Mouse (Mus musculus): ENCODE measurements around the gene Aldh18a1.
"Not testable (repeated sequence)": the region's sequence is repeated elsewhere in the genome, so short reads cannot be mapped to it uniquely, and the experiment has no call there.

Gene Aldh18a1

DNA sequence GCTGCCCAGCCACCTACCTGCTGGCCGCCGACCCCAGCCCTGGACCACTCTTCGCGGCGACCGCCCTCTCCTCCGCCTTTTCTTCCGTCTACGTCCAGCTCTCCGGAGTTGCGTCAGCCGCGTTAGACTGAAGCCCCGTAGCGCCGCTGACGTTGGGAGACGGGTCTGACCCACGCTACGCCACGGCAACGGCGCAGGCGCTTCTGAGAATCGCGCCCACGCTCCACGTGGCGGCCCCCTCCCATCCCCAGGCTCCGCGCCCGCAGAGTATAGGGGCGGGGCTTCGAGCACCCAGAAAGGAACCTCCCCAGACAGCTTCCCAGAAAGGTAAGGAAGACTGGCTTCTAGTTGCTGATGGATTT, at the start of gene Aldh18a1:
TSS of gene Aldh18a1 (minus strand) at position 171 of the 362 bp plus-strand sequence.
- DNase-seq (ENCODE audit: low read depth, low spot score), result peak; percentile 87

DNA sequence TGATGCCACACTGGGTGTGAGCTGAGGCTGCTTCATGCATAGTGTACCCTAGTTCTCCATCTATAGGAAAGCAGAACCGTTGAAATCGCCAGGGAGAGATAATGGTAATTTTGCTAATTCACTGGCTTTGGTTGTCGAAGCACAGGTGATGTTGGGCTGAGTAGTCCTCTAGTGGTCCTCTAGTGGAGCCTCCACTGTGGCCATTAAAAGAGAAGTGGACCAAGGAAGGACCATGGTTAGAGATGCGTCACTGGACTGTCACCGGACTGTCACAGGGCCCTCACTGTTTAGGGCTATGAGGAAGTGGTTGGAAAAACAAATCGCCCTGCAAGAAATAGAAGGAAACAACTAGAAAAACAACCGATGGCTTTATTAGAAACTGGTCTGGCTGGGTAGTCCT, 49.3 kb upstream of the Aldh18a1 start:
- no peak for DNase-seq (ENCODE audit: low read depth, low spot score)

DNA sequence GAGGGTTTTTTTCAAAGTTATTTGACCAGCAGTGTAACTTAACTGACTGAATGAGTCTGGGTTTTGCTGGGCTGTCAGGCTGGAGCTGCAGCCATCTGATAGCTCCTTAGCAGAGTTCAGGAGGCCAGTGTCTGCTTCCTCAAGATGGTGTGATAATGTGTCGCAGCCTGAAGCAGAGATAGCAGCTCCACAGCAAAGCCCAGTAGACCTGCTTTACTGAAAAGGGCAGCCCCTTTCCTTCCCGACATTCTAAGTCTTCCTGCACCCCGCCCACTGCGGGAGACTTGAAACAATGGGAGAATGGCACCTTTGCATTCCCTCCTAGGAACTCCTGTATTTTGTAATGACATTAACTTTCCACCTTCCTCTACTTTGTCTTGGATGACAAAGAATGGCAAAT, 48.8 kb upstream of the Aldh18a1 start:
- no peak for DNase-seq (ENCODE audit: low read depth, low spot score)

DNA sequence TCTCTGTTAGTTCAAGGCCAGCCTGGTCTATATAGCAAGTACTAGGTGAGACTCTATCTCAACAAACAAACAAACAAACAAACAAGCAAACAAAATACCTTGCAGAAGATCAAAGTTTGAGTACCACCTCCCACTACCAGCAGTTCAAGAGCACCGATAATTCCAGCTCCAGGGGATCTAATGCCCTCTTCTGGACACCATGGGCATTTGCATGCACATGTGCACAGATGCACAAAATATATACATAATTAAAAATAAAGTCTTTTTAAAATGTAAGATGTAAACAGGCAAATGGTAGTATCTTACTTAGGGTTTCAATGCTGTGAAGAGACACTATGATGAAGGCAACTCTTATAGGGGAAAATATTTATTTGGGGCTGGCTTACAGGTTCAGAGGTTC, 44.9 kb upstream of the Aldh18a1 start:
- no peak for DNase-seq (ENCODE audit: low read depth, low spot score)

DNA sequence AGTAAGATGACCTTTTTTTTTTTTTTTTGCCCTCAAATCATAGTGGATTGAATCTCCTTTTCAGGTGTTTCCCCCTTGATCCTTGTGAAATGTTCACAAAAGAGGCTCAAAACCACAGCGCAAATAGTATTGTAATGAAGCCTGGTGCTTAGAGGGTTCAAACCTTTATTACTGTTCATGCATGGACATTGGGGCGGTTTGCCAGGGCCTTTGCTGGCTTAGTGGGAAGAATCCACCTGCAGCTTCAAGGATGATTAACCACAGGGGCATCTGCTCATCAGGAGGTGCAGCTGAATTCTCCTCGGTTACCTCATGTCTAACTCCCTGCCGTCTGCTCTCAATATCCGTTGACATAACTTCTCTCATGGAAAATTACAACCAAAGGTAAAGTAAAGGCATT, 44.4 kb upstream of the Aldh18a1 start:
- DNase-seq (ENCODE audit: low read depth, low spot score), result no peak

DNA sequence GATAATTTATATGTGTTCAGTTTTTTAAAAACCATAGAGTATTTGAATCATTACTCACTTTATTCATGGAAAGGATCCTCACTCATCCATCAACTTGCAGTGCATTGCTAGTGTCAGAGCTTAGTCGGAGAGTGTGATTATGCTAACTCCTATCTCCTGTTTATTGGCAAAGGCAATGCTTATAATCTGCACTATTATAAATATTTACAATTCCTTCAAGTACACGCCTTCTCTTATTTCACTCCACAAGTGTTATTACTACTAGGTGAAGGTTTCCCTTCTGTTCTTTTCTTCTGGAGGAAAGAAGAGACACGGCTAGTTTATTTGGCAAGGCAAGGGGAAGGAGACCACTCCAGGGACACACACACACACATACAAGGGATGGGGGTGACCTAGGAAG, 43.9 kb upstream of the Aldh18a1 start:
- DNase-seq (ENCODE audit: low read depth, low spot score), result no peak

DNA sequence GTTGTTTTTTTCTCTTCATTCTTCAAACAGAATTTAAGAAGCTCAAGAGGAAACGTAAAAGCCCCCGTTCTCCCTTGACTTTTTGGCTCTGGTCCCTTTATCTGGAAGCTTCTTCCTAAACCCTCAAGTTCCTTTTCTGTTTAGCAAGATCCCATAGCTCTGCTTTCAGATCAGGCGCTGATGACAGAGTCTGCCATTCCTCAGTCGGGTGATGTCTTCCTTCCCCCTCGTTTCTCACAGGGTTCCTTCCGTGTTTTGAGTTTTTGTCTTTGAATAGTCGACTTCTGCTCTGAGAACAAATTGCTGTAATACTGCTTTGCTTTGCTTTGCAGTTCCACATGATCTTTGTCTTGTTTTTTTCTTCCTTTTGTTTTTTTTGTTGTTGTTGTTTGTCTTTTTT, 42.3 kb upstream of the Aldh18a1 start:
- DNase-seq (ENCODE audit: low read depth, low spot score), result no peak

DNA sequence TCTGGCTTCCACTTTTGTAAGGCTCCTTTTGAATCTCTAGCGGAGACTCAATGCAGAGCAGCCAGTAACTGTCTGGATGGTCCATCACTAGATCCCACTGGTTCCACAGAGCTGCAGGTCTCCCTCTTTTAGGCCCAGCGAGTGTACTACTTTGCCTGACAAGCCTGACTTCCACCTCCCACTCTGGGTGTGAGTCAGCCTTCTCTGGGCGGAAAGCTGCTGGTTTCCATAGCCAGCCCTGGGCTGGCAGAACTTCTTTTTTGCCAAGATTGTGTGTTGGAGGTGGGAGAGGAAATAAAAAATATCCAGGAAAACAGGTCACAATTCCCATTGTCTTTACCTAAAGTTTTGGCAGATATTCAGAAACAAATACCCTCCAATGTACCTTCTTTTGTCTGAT, 41.8 kb upstream of the Aldh18a1 start:
- DNase-seq (ENCODE audit: low read depth, low spot score), result no peak

DNA sequence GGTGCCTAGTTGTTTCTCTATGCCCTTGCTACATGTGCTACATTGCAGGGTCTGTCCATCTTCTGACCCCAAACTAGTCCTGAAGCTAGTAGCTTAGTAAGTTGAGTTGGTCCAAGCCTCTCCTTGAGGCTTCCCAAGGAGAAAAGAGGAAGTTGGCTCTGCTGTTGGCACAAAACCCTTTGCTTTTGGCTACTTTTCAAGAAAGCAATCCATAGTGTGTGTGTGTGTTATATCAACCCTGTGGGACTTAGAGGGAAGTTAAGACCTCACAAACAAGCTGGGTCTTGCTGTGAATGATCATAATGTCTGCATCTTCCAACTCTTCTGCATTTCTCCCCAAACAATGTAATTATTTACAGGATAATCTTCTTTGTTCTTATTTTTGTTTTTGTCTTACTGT, 40.7 kb upstream of the Aldh18a1 start:
- no peak for DNase-seq (ENCODE audit: low read depth, low spot score)

DNA sequence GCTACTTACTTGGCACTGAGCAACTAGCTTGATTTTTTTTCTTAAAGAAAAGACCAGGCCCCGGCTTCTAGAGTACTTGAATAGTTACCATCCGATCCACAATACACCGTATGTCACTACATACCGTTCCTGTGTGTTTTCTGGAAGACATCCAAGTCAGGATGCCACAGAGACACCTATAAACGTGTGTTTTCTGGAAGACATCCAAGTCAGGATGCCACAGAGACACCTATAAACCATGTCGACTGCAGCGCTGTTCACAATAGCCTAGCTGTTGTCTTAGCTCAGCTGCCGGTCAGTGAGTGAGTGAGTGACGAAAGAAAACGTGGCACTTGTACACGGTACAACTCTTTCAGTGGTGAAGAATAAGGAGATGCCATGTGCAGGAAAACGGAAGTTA, 37.7 kb upstream of the Aldh18a1 start:
- DNase-seq (ENCODE audit: low read depth, low spot score), result no peak

DNA sequence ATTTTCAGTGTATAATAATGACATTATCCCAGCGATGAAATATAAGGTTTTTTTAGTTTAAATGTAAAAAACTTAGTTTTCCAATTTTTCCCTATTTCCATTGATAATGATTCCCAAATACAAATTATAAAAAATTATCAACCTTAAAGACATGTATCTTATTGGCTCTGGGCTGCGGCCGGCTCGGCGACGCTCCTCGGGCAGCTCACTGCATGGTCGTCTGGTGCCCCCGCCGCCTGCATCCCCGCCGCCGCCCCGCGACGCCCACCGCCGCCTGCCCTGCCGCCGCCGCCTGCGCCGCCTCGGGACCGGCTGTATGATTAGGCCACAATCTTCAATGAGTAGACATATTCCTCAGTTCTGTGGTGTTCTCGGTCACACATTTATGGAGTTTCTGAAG, 33.4 kb upstream of the Aldh18a1 start:
- DNase-seq (ENCODE audit: low read depth, low spot score), result not testable (repeated sequence)

DNA sequence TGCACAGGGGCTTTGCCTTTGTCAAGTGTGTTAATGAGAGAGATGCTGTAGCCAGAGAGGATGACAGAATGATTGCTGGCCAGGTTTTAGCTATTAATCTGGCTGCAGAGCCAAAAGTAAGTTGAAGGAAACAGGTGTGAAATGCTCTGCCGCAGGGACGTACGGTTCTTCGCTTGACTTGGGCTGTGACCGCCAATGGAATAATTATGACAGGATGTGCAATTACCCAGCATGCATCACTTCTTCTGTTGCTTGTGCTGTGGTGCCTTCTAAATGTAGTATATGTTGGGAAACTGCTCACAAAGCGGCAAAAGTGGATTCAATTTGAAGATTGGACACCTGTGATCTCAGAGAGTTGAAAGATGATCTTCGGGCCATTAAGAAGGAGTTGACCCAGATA, 27.8 kb upstream of the Aldh18a1 start:
- no peak for DNase-seq (ENCODE audit: low read depth, low spot score)

DNA sequence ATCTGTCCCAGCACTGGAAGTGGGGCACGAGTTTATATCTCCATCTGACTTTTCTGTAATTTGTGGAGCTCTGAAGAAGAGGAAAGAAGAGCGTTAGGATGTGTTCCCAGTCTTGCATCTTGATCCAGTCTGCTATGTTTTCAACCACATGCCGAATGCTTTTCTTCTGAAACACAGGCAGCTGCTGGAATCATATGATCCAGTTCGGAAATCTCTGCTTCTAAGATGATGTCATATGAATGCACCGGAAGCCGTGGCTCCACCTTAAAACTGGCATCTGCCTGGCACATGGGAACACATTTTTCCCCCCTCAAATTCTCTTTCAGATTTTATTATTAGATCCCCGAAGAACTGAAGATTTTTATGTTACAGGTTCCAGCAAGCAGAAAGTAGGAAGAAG, 26.5 kb upstream of the Aldh18a1 start:
- DNase-seq (ENCODE audit: low read depth, low spot score), result no peak

DNA sequence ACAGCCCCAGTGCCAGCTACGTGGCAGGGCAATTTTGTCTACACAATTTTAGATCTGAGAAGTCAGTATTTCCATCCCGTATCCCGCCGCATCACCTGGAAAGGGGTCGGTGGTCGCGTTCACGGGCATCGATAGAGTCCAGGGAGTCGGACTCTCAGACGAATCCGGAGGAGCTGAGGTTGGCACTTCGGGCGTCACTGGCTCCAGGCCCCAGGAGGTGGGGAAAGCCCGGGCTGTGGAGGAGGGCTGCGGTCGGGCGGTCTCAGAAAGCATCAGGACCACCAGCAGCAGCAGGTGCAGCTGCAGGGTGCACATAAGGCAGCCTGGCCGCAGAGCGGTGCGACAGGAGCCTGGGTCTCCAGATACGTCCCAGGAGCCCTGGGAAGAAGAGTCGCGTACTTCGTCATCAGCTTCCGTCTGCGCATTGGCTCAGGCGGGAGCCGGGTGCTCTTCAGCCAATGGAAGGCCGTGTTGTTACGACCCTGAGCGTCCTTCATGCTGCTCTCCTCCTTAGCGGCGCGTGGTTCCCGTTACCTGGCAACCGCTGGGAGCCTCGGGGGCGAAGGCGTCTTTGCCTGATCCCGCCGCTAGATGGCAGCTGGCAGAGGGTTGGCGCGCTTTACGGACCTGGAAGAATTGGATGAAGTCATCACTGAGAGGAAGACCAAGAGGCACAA, 23.7 kb upstream of the Aldh18a1 start, which contains the start of the genes Tctn3 and Entpd1:
TSS of gene Tctn3 (minus strand) at position 404 of the 677 bp plus-strand sequence.
TSS of gene Entpd1 (plus strand) at position 537 of the 677 bp plus-strand sequence.
- DNase-seq (ENCODE audit: low read depth, low spot score), result peak; percentile 95

DNA sequence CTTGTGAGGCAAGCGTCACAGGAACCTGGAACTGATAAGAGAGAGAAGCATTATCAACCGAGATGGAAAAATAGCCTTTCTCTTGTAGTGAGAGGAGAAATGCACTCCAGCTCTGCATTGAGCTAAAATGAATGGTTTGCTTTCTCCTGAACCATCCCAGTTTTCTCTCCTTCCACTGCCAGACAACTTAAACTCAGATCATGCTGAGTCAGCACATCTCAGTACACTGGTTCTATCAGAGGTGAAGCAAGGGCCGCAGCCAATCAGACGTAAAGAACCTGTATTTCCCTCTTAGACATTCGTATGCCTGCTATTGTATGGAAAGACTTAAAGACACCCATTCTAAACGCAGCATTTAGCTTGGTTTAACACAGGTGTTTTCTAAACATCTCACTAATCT, 19.4 kb upstream of the Aldh18a1 start:
- DNase-seq (ENCODE audit: low read depth, low spot score), result no peak

DNA sequence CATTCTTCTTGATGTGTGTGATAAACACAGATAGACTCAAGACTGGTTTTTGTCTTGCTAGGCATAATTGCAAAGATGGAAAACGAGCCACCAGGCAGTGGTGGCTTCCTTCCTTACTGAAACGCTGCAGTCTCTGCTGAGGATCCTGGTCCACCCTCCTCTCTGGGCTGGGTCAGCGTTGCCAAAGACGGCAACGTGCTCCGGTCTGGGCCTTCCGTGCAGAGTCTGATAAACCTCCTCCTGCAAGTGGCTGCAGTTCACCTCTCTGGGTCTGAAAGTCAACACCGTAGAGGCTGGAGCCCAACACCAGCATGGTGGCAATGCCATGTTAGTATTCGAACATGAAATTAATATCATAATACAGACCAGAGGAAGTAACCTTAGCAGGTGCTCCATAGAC, 16.9 kb upstream of the Aldh18a1 start:
- no peak for DNase-seq (ENCODE audit: low read depth, low spot score)

DNA sequence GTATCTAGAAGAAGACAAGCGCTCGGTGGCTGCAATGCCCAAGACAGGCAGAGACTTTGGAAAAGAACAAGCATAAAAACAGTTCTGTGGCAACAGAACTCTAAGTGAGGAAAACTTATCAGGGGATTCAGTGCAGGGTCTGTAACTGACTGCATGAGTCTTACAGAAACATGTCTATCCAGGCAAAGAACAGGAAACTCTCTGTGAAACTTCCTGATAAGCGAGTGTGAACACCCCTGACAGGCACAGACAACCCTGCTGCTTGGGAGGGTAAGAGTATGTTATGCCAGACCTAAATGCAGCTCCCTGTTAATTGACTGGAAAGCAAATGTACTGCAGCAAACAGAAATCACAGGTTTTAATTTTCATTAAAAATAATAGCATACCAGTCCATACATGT, 13.6 kb upstream of the Aldh18a1 start:
- DNase-seq (ENCODE audit: low read depth, low spot score), result no peak

DNA sequence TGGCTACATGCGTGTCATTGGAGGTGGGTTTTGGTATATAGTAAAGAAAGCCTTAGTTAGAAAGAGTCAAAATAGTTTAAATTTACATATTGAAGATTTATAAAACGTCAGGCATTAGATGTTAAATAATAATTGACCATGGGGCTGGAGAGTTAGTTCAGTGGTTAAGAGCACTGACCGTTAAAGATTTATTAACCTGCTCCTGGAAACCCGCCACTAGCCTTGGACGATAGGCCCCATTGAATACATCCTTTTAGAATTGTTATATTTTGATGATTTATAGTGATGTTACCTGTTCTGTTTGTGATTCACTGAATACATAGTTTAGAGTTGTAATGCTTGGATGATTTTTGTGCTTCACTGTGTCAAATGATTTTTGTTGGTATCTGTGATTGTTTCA, 12.6 kb upstream of the Aldh18a1 start:
- not testable (repeated sequence) for DNase-seq (ENCODE audit: low read depth, low spot score)

DNA sequence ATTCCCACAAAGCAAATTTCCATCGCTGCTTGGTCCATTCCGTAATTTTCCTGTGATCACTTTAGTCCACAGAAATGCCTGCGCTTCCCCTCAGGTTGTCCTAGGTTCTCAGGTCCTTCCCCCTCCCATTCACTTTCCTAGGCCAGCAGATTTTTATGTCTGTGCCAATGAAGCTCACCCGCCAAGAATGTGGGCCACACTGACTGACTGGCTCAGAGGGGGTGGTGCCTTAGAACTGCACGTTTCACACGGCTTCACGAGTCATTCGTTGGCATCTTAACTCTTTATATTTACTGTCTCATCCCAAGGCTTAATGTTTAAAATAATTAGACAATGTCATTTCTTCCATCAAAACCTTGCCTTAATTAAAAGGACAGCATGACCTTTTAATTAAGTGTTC, 7.6 kb upstream of the Aldh18a1 start:
- DNase-seq (ENCODE audit: low read depth, low spot score), result no peak

DNA sequence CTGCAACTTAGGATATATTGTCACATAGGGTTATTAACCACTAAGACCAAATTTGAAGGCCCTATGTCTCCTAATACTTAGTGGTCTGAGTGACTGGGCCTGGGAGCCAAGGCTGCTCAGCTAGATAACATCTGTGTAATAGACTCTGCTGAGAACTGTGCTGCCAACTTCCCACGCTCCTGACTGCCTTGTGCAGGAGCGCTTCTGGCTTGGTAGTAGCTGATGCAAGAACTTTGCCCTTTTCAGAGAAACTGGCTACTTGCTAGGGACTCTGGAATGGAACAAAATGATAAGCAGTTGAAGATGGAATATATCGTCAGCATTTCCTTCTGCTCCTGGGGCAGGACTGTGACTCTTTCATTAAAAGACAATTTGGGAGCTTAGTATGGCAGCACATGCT, 7.0 kb upstream of the Aldh18a1 start:
- DNase-seq (ENCODE audit: low read depth, low spot score), result no peak

DNA sequence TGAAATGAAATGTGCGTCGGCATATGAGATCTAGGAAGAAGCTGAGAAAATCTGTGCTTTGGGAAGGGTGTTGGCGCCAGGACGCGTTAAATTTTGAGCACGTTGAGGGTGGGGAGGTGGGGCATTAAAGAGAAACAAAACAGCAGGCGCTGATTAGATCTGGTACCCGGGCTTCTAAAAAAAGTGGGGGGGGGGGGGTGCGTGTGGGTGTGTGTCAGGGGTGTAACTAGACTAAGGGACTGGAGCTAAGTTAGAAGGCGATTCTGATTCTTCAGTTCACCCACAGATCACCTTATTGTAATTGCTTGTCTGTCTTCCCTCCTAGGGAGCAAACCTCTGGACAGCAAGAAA, 1.2 kb upstream of the Aldh18a1 start:
- no peak for DNase-seq (ENCODE audit: low read depth, low spot score)

DNA sequence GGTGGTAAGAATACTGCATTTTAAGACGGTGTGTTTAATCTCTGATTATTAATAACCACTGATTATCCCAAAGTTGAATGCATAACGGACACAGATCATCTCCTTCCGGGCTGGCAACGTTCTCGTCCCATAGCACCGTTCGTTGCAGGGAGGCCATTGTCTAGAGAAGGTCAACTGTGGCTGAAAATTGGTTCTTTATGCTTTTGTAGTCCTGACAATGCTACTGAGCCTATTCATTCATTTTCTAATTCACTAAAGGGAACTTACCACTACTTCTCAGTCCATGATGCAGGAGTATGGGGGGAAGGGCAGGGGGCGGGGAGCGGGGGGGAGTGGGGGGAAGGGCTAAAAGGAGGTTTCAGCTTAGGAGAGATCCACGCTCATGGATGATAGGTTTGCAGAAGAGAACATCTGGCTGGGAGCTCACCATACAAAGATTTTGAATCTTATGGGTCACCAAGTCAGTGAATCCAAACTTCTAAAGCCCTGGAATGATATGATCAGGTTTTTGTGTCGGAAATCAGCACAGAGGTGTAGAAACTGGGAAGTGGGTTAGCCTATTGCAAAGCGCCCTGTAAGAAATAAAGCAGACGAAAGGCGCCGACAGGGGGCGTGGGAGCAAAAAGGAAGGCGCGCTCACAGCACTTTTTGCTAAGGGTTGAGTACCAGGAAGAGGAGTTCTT, 725 bp upstream of the Aldh18a1 start:
- DNase-seq (ENCODE audit: low read depth, low spot score), result peak; percentile 59

DNA sequence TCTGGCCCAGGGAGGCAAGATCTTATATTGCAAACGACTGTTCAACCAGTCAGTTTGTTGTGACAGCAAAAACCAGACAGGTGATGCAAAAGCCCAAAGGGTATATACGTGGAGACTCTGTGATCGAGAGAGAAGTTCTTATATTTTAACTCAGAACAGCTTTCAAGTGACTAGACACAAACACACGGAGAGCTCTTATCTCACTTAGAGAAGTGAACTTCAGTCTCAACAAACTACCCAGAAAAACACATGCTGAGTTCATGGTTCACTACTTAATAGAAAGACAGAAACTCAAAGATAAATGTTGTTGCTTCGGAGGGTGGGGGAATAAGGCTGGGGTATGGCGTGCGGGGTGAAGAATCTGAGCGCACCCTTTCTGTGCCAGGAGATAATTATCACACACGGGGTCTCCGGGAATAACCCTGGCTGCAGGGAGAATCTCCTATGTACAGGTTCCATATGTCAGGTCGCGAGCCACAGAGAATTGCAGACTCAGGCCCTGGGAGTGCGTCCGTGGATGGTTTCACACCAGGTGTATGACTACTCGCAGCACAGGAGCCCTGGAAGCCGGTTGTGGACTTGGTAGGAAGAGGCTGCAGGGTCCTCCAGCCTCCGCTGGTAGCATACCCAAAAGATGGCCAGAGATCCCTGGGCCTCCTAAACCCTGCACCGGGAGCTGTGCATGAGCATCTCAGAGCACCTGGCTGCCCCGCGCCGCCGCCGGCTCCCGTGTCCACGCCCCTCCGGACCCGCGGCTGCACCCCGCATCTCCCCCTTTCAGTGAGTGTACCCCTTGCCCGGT, 571 bp downstream of the Aldh18a1 start:
- no peak for DNase-seq (ENCODE audit: low read depth, low spot score)

All from retina, adult 2 months (tissue).